Mouse (Mus musculus) liver, postnatal 0 days (tissue): ENCODE measurements at regions not wholly inside any gene's neighbourhood (a gene's known extent, or its start where the extent isn't known, plus 50 kb on each side); places are given as distances from the start of the nearest gene placed in this dataset.

Source experiments
- CTCF ChIP-seq: sonication (generic); IDR thresholded peaks from 2 replicates; pipeline ENCODE4 v1.5.1; 2016; ENCODE audit warnings: antibody characterized with exemption, low read depth
- EP300 ChIP-seq: IDR thresholded peaks from 2 replicates; pipeline ENCODE4 v1.6.1; 2016; ENCODE audit warnings: antibody characterized with exemption, low read depth, mild to moderate bottlenecking

- TF ChIP-seq CTCF (no peak), EP300 (no peak)
Measured at GRCm38 (mm10) chr1:122509580-122509979, 941.8 kb upstream of the Ddx18 start.
